Mouse (Mus musculus): ENCODE results near the gene Pwp2. TPM values are rescaled to one million over a fixed set of nuclear protein-coding genes. Genes with fewer than 3 reads are reported as not detected.
"Not testable (repeated sequence)": the region's sequence is repeated elsewhere in the genome, so short reads cannot be mapped to it uniquely, and the experiment has no call there.

Gene Pwp2
- polyA plus RNA-seq, 1 experiment: 3.3 TPM

DNA sequence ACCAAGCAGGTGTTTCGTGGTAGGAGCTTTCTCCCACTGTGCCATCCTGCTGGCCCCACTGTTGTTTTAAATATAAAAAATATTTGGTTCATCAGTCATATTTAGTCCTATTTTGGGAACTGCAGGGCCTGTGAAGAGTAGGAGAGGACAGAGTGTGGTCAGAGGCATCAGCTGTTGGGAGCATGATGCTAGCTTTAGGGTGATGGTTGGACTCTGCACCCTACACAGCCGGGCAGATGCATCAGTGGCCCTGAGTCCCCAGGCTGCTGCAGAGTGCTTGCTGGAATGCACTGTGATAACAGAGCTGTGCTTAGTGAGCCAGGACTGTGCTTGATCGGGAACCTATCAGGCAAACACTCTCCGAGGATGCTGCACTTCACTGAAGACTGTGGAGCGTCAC, 8.0 kb upstream of the Pwp2 start:
- H3K27ac ChIP-seq (replicated peaks; ENCODE audit: low read depth, low read length): no peak overlapping the region
- no peak overlapping the region for H3K4me3 ChIP-seq (ENCODE audit: insufficient read depth, low read depth, low read length)
- H3K4me1 ChIP-seq (ENCODE audit: control insufficient read depth, insufficient read depth, insufficient read length, low read length): no peaks in the 10 kb centered on the region

DNA sequence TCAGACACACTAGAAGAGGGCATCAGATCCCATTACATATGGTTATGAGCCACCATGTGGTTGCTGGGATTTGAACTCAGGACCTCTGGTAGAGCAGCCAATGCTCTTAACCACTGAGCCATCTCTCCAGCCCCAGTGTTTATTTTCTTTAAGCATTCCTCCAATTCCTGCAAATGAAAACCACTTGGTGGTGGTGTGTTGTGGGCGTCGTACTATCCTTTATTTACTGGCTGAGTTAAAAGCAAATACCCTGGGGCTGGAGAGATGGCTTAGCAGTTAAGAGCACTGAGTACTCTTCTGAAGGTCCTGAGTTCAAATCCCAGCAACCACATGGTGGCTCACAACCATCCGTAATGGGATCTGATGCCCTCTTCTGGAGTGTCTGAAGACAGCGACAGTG, 1.1 kb upstream of the Pwp2 start:
- H3K4me3 ChIP-seq (ENCODE audit: insufficient read depth, low read depth, low read length): not testable (repeated sequence)

DNA sequence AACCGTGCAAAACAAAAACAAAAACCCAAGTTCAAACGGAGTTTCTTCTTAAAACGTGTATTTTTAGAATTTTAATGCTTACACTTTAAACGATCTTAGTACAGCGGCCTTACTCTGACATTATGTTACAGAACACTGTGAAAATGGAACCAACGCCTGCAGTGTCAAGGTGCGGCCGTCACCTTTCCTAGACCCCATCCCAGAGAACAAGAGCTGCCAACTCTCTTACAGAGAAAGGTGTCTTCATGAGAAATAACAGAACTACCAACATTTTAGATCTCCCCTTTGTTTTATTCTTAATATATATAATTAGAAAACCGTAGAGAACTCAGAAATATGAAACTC, 404 bp upstream of the Pwp2 start:
- peak overlapping the region; percentile 44 for H3K27ac ChIP-seq (replicated peaks; ENCODE audit: low read depth, low read length)
- 0 out of 2 replicates have a peak, but pooled peaks cover 2% of the 10 kb centered on the region for H3K4me1 ChIP-seq (ENCODE audit: control insufficient read depth, insufficient read depth, insufficient read length, low read length)
- peak overlapping the region; percentile 54 for H3K4me3 ChIP-seq (ENCODE audit: insufficient read depth, low read depth, low read length)

More for the DNA sequence above, 1.1 kb upstream of the Pwp2 start:
- H3K27ac ChIP-seq (replicated peaks; ENCODE audit: low read depth, low read length); H3K4me1 ChIP-seq (ENCODE audit: control insufficient read depth, insufficient read depth, insufficient read length, low read length): not testable (repeated sequence)

DNA sequence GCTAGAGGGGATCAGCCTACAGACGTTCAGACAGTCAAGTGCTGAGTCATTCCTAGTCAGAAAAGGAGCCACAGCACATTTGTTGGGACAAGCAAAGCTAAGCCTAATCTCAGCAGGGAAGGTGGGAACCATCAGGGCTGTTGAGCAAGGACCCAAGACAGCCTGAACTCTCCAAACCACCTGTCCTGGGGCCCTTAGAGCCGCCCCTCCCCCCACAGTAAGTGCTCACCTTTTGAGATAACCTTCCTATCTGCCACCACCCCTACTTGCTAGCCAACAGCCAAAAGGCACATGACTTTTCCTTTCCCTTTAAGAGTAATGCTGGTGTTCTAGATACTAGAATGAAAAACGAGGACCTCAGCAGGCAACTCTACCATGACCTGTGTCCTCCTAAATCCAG, 1.4 kb downstream of the Pwp2 start:
- Histone ChIP-seq H3K4me1 (ENCODE audit: control insufficient read depth, insufficient read depth, insufficient read length, low read length) (0 out of 2 replicates have a peak, but pooled peaks cover 2% of the 10 kb centered on the region), H3K4me3 (ENCODE audit: insufficient read depth, low read depth, low read length) (no peak overlapping the region), H3K27ac (replicated peaks; ENCODE audit: low read depth, low read length) (no peak overlapping the region)

DNA sequence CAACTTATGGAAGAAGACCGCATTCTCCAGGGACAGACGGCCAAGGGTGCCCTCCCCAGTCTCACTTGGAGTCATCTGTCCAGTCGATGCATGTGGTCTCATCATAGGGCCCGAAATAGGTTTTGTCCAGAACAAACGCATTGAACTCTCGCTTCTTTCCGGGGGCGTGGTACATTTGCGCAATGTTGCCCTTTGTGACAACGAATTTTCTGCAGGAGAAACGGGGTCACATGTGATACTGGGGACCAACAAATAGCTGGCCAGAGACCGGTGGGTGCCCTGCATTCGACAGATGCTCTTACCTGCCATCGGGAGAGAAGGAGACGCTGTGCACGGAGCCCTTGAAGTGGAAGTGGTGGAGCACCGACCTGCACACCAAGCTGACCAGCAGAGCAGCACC, 2.6 kb downstream of the Pwp2 start:
- Histone ChIP-seq H3K4me1 (ENCODE audit: control insufficient read depth, insufficient read depth, insufficient read length, low read length) (0 out of 2 replicates have a peak, but pooled peaks cover 2% of the 10 kb centered on the region), H3K27ac (replicated peaks; ENCODE audit: low read depth, low read length) (no peak overlapping the region), H3K4me3 (ENCODE audit: insufficient read depth, low read depth, low read length) (no peak overlapping the region)

DNA sequence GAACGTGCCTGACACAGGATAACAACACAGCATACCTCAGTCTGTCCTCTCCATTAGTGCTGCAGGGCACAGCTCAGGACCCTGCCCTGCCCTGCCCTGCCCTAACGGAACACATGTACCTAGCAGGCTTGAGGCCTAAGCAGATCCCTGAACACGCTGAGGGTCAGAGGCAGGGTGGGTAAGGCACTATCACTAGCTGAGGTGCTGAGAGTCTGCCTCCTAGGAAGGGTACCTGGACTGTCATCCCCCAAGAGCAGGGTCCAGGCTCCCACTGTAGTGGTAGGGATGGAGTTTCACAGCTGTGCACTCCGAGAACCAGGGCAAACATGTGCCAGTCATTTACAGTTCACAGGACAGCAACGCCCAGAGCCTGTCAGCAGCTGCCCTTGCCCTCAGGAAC, 10.5 kb downstream of the Pwp2 start:
- Histone ChIP-seq H3K4me3 (ENCODE audit: insufficient read depth, low read depth, low read length) (no peak overlapping the region), H3K4me1 (ENCODE audit: control insufficient read depth, insufficient read depth, insufficient read length, low read length) (no peaks in the 10 kb centered on the region), H3K27ac (replicated peaks; ENCODE audit: low read depth, low read length) (no peak overlapping the region)

DNA sequence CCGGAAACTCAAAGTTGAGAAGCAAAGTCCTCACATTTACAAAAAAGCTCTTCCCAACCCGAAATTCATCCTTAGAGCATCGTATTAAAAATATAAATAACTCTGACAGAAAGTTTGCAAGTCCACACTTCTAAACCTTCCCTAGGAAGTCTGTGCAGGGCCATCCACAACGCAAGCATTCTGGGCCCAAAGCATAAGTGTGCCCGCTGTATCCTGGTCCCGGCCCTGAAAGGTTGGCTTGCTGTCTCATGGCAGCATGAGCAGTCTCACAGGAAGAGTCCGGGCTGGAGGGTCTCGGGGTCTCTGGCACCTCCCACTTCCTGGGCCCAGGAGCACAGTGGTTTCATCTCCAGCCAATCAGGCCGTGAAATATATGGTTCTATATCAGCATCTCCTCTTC, 13.4 kb downstream of the Pwp2 start:
- peaks cover 6% of the 10 kb centered on the region; the same call in 1 of the 2 replicates for H3K4me1 ChIP-seq (ENCODE audit: control insufficient read depth, insufficient read depth, insufficient read length, low read length)
- no peak overlapping the region for H3K4me3 ChIP-seq (ENCODE audit: insufficient read depth, low read depth, low read length)
- H3K27ac ChIP-seq (replicated peaks; ENCODE audit: low read depth, low read length): no peak overlapping the region

DNA sequence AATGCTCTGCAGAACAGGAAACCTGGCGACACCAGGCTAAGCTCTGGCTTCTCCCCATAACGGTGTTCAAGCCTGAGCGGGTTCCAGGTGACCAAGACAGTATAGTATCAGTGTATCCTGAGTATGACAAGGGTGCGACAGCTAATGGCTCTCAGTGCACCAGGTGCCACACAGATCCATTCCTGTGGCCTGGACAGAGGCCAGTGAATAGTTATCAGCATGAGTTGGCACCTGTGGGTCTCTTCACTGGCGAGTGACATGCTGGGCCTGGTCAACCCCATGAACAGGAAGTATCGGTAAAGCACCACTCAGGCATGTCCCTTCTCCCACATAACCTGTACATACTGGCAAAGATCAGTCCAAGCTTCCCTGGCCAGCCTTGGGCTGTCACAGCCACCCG, 13.9 kb downstream of the Pwp2 start:
- H3K4me1 ChIP-seq (ENCODE audit: control insufficient read depth, insufficient read depth, insufficient read length, low read length): peaks cover 6% of the 10 kb centered on the region; the same call in 1 of the 2 replicates
- no peak overlapping the region for H3K4me3 ChIP-seq (ENCODE audit: insufficient read depth, low read depth, low read length)
- H3K27ac ChIP-seq (replicated peaks; ENCODE audit: low read depth, low read length): no peak overlapping the region

DNA sequence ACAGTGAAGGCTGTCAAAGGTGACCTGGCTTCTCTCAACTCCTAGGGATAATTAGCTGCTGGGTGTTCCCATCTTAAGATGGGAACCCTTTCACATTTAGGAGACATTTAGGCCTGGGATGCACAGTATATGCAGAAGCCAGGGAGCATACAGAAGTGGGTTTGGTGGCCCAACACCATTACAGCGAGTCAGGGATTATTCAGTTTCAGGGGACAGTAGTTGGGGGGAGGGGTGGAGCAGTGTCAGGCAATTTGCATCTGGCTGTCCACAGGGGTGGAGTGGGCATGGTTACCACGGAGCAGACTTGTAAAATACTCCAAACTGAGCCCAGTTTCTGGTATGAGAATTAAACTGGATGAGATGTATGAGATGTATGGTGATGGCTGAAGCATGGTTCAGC, 14.5 kb downstream of the Pwp2 start:
- peaks cover 6% of the 10 kb centered on the region; the same call in 1 of the 2 replicates for H3K4me1 ChIP-seq (ENCODE audit: control insufficient read depth, insufficient read depth, insufficient read length, low read length)

DNA sequence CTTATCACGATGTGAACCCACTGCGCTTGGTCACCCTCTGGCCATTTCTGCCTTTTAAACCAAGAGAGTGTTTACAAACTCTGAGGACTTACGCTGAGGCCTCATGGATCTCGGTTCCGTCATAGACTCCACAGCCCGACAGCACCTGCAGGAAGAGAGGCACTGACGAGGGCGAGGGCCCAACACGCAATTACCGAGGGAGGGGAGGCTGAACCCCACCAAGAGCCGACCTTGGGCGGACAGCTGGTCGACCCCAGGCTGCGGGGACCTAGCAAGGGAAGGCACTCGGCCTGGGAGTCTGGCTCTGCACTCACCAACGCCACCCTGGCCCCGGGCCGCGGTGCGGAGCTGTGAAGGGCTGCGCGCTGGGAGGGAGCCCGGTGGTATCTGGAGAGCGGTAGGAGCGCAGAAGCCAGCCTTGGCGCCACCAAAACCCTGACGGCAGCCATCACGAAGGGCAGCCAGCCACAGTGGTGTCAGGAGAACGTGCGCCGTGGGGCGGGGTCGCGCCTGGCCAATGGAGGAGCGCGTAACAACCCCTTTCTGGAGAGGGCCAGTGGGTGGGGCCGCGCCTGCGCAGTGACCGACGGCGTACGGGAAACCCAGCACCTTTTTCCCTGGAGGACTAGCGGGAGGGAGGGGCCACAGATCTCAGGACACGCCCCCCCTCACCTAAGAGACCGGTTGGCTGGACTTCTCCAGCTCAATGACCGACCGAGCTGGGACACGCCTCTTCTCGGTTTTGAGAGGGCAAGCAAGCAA, 15.5 kb downstream of the Pwp2 start, which contains the start of gene D10Jhu81e:
Gene D10Jhu81e (minus strand): TSS at position 502 of the 762 bp plus-strand sequence.
- Histone ChIP-seq H3K27ac (replicated peaks; ENCODE audit: low read depth, low read length) (peak within 1 kb of the TSS; percentile 62), H3K4me3 (ENCODE audit: insufficient read depth, low read depth, low read length) (peak within 1 kb of the TSS; percentile 88)

More for the DNA sequence above, 14.5 kb downstream of the Pwp2 start:
- no peak overlapping the region for H3K4me3 ChIP-seq (ENCODE audit: insufficient read depth, low read depth, low read length)
- no peak overlapping the region for H3K27ac ChIP-seq (replicated peaks; ENCODE audit: low read depth, low read length)

DNA sequence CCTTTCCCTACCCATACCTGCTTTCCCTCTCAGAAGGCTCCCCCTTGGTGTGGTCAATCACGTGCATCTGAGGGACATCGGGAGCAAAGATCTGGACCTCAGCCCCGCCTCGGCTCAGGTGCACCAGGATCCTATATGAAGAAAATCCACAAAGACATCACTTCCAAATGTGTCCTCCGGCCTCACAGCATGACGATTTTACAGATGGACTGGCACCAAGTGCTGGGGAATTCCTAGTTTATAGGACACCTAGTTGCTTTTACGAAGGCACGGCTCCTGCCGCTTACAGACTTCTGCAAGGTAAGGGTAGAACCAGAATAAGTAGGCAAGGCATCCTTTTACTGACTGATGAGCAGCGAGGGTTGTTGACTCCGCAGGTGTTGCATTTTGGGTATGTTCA, 16.2 kb downstream of the Pwp2 start:
- peak overlapping the region; percentile 88 for H3K4me3 ChIP-seq (ENCODE audit: insufficient read depth, low read depth, low read length)
- H3K27ac ChIP-seq (replicated peaks; ENCODE audit: low read depth, low read length): 0 out of 2 replicates have a peak overlapping the region, but pooled peaks have one; percentile 62
- peaks cover 6% of the 10 kb centered on the region; the same call in 1 of the 2 replicates for H3K4me1 ChIP-seq (ENCODE audit: control insufficient read depth, insufficient read depth, insufficient read length, low read length)

More for the DNA sequence above, 15.5 kb downstream of the Pwp2 start, which contains the start of gene D10Jhu81e:
- peaks cover 6% of the 10 kb centered on the region; the same call in 1 of the 2 replicates for H3K4me1 ChIP-seq (ENCODE audit: control insufficient read depth, insufficient read depth, insufficient read length, low read length)

DNA sequence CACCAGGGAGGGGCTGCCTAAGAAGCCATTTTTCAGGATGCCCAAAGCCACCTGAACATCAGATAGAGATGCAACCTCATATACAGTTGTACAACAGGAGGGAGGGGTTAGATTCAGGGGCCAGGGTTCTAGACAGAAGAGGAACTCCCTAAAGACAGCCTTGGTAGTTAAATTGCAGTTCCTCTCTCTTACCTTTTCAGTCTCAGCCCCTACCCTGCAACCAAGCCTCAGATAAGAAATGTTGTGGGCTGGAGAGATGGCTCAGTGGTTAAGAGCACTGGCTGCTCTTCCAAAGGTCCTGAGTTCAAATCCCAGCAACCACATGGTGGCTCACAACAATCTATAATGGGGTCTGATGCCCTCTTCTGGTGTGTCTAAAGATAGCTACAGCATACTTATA, 17.2 kb downstream of the Pwp2 start:
- Histone ChIP-seq H3K27ac (replicated peaks; ENCODE audit: low read depth, low read length) (no peak overlapping the region), H3K4me3 (ENCODE audit: insufficient read depth, low read depth, low read length) (no peak overlapping the region), H3K4me1 (ENCODE audit: control insufficient read depth, insufficient read depth, insufficient read length, low read length) (peaks cover 6% of the 10 kb centered on the region; the same call in 1 of the 2 replicates)

DNA sequence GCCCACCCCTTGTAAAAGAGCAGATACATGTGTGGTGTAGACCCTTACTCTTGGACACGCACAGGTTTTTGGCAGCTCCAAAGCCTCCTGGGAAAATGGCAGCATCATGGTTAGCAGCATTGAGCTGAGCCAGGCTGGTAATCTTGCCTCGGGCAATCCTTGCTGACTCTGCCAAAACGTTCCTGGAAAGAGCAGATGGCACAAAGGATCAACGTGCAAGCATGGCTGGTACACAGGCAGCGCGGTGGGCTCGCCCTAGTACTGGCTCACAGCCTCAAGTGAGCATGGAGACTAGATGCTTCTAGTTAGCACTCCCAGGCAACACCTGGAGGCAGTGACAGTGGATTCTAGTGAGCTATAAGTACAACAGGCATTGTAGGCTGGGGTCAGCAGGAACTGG, 17.6 kb downstream of the Pwp2 start:
- Histone ChIP-seq H3K27ac (replicated peaks; ENCODE audit: low read depth, low read length) (no peak overlapping the region), H3K4me3 (ENCODE audit: insufficient read depth, low read depth, low read length) (no peak overlapping the region), H3K4me1 (ENCODE audit: control insufficient read depth, insufficient read depth, insufficient read length, low read length) (peaks cover 6% of the 10 kb centered on the region; the same call in 1 of the 2 replicates)

DNA sequence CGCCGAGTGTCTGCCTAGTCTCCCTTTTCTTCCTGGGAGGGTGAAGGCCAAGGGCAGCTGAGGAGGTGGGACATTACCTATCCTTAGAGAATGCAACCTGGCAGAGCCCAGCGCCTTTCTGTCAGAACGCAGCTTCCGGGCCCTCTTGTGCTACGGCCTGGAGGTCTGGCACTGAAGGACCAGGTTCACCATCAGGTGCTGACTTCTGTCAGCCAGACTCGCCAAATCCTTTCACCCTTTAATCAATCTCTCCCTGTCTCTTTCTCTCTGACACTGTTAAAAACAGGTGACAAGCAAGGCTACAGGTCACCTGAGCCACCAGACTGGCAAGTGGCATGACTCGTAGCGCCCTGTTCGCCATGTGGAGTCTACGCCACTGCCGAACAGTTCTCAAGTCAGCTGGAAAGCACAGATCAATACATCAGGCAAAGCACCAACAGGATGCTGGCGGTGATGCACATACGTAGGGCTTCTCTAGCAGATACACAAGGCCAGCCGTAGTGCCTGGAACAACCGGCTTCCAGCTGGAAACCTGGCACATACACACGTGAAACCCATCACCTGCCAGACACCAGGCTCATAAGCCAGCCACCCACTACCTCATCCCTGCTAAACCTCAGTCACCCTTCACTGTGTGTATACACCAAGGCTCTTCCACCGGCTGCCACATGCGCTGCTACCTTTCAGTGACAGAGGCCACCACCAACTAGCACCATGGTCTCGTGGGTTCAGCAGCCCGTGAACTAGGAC, 19.5 kb downstream of the Pwp2 start:
- Histone ChIP-seq H3K4me3 (ENCODE audit: insufficient read depth, low read depth, low read length) (no peak overlapping the region), H3K4me1 (ENCODE audit: control insufficient read depth, insufficient read depth, insufficient read length, low read length) (peaks cover 6% of the 10 kb centered on the region; the same call in 1 of the 2 replicates), H3K27ac (replicated peaks; ENCODE audit: low read depth, low read length) (no peak overlapping the region)

DNA sequence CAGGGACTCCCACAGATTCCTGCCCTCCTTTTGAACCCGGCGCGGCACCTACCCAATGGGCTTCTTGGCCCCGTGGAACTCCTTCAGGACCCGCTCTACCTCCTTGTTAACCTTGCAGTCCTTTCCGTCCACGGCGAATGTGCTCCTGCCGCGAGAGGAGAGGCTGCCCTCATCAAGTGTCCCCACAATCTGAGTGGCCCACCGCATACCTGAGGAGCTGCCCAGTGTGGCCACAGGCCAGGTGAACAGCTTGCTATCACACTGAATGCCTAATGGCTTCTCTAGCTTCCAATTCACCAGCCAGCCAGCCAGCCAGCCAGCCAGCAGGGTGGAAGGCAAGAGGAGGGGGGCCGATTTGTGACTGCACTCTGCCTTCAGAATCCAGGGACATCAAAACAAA, 20.2 kb downstream of the Pwp2 start:
- H3K27ac ChIP-seq (replicated peaks; ENCODE audit: low read depth, low read length): no peak overlapping the region
- peaks cover 6% of the 10 kb centered on the region; the same call in 1 of the 2 replicates for H3K4me1 ChIP-seq (ENCODE audit: control insufficient read depth, insufficient read depth, insufficient read length, low read length)
- no peak overlapping the region for H3K4me3 ChIP-seq (ENCODE audit: insufficient read depth, low read depth, low read length)
